Mouse (Mus musculus) lung, embryonic 14.5 days (tissue): ENCODE data around the gene Gm5565. TPM values are rescaled to one million over a fixed set of nuclear protein-coding genes. Genes with fewer than 3 reads are reported as not detected.

ENCODE experiments used
- ATAC-seq: fragments of 200-750 bp; cut with Nextera tagmentation; 2 replicates; pipeline ENCODE4 v1.8.0; 2017; ENCODE audit warnings: mild to moderate bottlenecking, moderate TSS enrichment, moderate library complexity; ENCODE audit not compliant: insufficient read depth
- DNase-seq: peaks from one replicate; pipeline ENCODE4 v3.0.0-alpha.2; 2015
- H3K27ac ChIP-seq: fragments of 300-500 bp; sonication (generic); 2 replicates; pipeline ENCODE4 v1.5.1; 2014; ENCODE audit warnings: low read depth, mild to moderate bottlenecking, moderate library complexity
- H3K27me3 ChIP-seq: fragments of 300-500 bp; sonication (generic); 2 replicates; pipeline ENCODE4 v1.6.1; 2014; ENCODE audit warnings: low read length, control low read depth; ENCODE audit not compliant: insufficient read depth
- H3K36me3 ChIP-seq: fragments of 300-500 bp; sonication (generic); 2 replicates; pipeline ENCODE4 v1.6.1; 2014; ENCODE audit warnings: control low read depth; ENCODE audit not compliant: insufficient read depth
- H3K4me1 ChIP-seq: fragments of 300-500 bp; sonication (generic); 2 replicates; pipeline ENCODE4 v1.6.1; 2014; ENCODE audit warnings: antibody characterized with exemption, control low read depth; ENCODE audit not compliant: insufficient read depth
- H3K4me2 ChIP-seq: fragments of 300-500 bp; sonication (generic); 2 replicates; pipeline ENCODE4 v1.6.1; 2014; ENCODE audit warnings: mild to moderate bottlenecking
- H3K4me3 ChIP-seq: fragments of 300-500 bp; sonication (generic); 2 replicates; pipeline ENCODE4 v1.5.1; 2014; ENCODE audit warnings: low read depth, low read length
- H3K9ac ChIP-seq: fragments of 300-500 bp; sonication (generic); 2 replicates; pipeline ENCODE4 v1.6.1; 2014
- H3K9me3 ChIP-seq: fragments of 300-500 bp; sonication (generic); 2 replicates; pipeline ENCODE4 v1.6.1; 2016; ENCODE audit warnings: low read depth, low read length, control low read depth
- CTCF ChIP-seq: IDR thresholded peaks from 2 replicates; pipeline ENCODE4 v1.5.1; 2016; ENCODE audit warnings: antibody characterized with exemption, low read depth
- WGBS: fragments of 180-500 bp; shearing (Covaris S2); extraction: QIAGEN DNeasy Blood & Tissue Kit; methylation state at CpG from one replicate; pipeline ENCODE4 v1.1.7; 2014; 5-methylcytosine and 5-hydroxymethylcytosine counted together
- polyA plus RNA-seq: library from polyadenylated mRNA; unstranded; fragments of >200 nt; fragmentation: Nextera tagmentation; extraction: Ambion mirVana; gene quantifications from 2 replicates; pipeline ENCODE4 v1.2.1, GENCODE M21; 2014

The Gm5565 gene
- polyA plus RNA-seq, 1 experiment from 2014 or later = not detected

- no peak for TF ChIP-seq CTCF
These were observed 9.9 kb downstream of the Gm5565 start for GRCm38 (mm10) chr5:146150454-146150853.

GRCm38 (mm10) chr5:146147903-146148302 lies 12.4 kb downstream of the Gm5565 start:
- 44% methylated on average over 2 of the region's 2 CpGs for WGBS
- TF ChIP-seq CTCF = no peak
- DNase-seq = peak; percentile 35
- no peak overlapping the region for H3K9ac ChIP-seq
- H3K4me3 ChIP-seq = no peak overlapping the region
- H3K9me3 ChIP-seq = no peaks in the 10 kb centered on the region
- no peak overlapping the region for H3K4me2 ChIP-seq
- H3K36me3 ChIP-seq = no peaks in the 10 kb centered on the region
- no peaks in the 10 kb centered on the region for H3K27me3 ChIP-seq
- no peak overlapping the region for H3K27ac ChIP-seq
- H3K4me1 ChIP-seq = no peaks in the 10 kb centered on the region
- ATAC-seq = no peak

More at GRCm38 (mm10) chr5:146150454-146150853, 9.9 kb downstream of the Gm5565 start:
- Histone ChIP-seq H3K4me1 (no peaks in the 10 kb centered on the region), H3K36me3 (no peaks in the 10 kb centered on the region), H3K4me3 (no peak overlapping the region), H3K27me3 (no peaks in the 10 kb centered on the region), H3K9ac (no peak overlapping the region), H3K9me3 (no peaks in the 10 kb centered on the region), H3K4me2 (no peak overlapping the region), H3K27ac (no peak overlapping the region)
- DNase-seq = no peak
- ATAC-seq = no peak
- 73% methylated on average over 3 of the region's 3 CpGs for WGBS

Other genes with a start within 250 kb of the Gm5565 start
- gene Cyp3a25, start 150.9 kb downstream of the Gm5565 start, polyA plus RNA-seq = not detected in 2 replicates
- gene Cyp3a59, start 81.3 kb downstream of the Gm5565 start, polyA plus RNA-seq = not detected in 2 replicates
- not detected in 2 replicates for gene Gm6309, start 10.2 kb upstream of the Gm5565 start, polyA plus RNA-seq
- gene 1700001J03Rik, start 24.8 kb upstream of the Gm5565 start, polyA plus RNA-seq = not detected in 2 replicates
- 32.7 and 34.7 TPM in 2 replicates for gene Rnf6, start 61.0 kb upstream of the Gm5565 start, polyA plus RNA-seq
- 28.4 and 29.8 TPM in 2 replicates for gene Cdk8, start 70.7 kb upstream of the Gm5565 start, polyA plus RNA-seq
- 0.57 and 0.84 TPM in 2 replicates for gene Wasf3, start 224.4 kb upstream of the Gm5565 start, polyA plus RNA-seq